Mouse (Mus musculus) splenic B cell, adult 2 months (primary cell): Measurements from ENCODE around the gene Ndufa7.
"Not testable (repeated sequence)": the region's sequence is repeated elsewhere in the genome, so short reads cannot be mapped to it uniquely, and the experiment has no call there.

Experiments used
- DNase-seq: peaks from one replicate; pipeline ENCODE4 v3.0.0-alpha.2; 2011; ENCODE audit warnings: low read depth, low spot score
- H3K27me3 ChIP-seq: 2 replicates; pipeline ENCODE4 v1.6.1; 2012; ENCODE audit warnings: mild to moderate bottlenecking, low read length, moderate library complexity, mixed read lengths; ENCODE audit not compliant: control insufficient read depth, poor library complexity, insufficient read depth, severe bottlenecking
- H3K36me3 ChIP-seq: 2 replicates; pipeline ENCODE4 v1.6.1; 2012; ENCODE audit warnings: mild to moderate bottlenecking, low read length, moderate library complexity, mixed read lengths; ENCODE audit not compliant: control insufficient read depth, poor library complexity, insufficient read depth, severe bottlenecking

Ndufa7 gene

GRCm38 (mm10) chr17:33823171-33823570, 1.2 kb upstream of the Ndufa7 start:
- not testable (repeated sequence) for H3K36me3 ChIP-seq, H3K27me3 ChIP-seq, DNase-seq

- not testable (repeated sequence) for H3K36me3 ChIP-seq, DNase-seq, H3K27me3 ChIP-seq
Measured at GRCm38 (mm10) chr17:33824997-33825330, 592 bp downstream of the Ndufa7 start.

- no peaks in the 10 kb centered on the region for H3K27me3 ChIP-seq
- DNase-seq = no peak
- peaks cover 12% of the 10 kb centered on the region for H3K36me3 ChIP-seq
Measured at GRCm38 (mm10) chr17:33825462-33825861, 1.1 kb downstream of the Ndufa7 start.

DNA sequence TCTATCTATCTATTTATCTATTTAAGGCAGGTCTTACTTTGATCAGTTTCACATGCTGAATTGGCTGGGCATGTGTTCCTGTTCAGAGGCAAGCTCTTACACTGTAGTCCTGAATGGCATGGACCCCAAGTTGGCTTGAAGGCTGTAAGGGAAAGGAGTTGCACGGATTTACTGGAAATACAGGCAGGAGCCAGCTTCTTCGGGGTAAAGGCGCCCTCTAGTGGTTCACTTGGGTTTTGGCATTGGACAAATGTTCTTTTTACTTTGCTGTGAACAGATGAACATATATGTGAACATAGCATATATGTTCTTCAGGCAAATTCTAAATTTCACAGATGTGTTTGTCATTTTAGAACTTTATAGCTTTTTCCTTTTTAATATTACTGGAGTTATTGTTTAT, 2.5 kb downstream of the Ndufa7 start:
- Histone ChIP-seq H3K36me3 (peaks cover 15% of the 10 kb centered on the region), H3K27me3 (no peaks in the 10 kb centered on the region)
- DNase-seq = peak; percentile 80

- H3K36me3 ChIP-seq = peaks cover 11% of the 10 kb centered on the region
- DNase-seq = no peak
- no peaks in the 10 kb centered on the region for H3K27me3 ChIP-seq
Measured at GRCm38 (mm10) chr17:33828892-33829291, 4.5 kb downstream of the Ndufa7 start.

GRCm38 (mm10) chr17:33829561-33829960, 5.2 kb downstream of the Ndufa7 start:
- DNase-seq = no peak
- H3K36me3 ChIP-seq = peaks cover 11% of the 10 kb centered on the region

DNA sequence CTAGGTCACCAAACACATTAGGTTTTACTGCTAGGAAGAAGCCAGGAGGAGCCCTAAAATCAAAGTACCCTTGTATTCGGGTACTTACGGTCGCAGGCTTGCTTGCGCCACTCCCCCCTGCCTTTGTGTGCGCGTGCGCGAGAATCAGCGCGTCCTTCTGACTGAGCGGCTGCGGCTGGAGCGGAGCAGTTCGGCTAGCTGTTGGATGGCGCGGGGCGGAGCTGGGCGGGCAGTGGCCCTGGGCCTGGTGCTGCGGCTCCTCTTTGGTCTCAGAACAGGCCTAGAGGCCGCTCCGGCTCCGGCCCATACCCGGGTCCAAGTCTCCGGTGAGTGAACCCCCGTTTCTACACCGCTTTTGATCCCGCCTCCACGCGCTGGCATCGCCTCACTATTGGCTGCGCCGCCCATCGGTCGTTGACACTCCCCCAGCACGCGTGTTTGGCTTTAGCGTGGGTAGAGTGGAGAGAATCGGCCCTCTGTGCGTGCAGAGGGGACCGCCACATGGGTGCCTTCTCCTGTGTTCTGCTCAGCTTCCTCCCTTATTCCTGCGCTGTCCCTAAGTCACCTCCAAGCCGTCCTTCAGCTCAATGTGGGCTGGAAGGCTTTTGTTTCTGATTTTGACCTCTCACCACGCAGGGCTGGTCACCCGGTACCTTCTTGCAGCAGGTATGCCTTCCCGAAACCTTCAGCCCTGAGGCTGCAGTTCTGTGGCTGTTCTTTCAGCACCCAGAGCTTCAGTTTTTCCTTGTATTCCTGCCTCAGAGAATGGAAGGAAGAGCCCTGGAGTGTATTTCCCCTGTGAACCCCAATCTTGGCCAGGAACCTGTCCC, 18.8 kb downstream of the Ndufa7 start, which contains the start of gene Cd320:
Gene Cd320 (plus strand): TSS at position 126 of the 830 bp plus-strand sequence.
- peak; percentile 95 for DNase-seq
- Histone ChIP-seq H3K27me3 (no peaks in the 10 kb centered on the region), H3K36me3 (no peaks in the 10 kb centered on the region)

More at GRCm38 (mm10) chr17:33829561-33829960, 5.2 kb downstream of the Ndufa7 start:
- H3K27me3 ChIP-seq = no peaks in the 10 kb centered on the region

DNA sequence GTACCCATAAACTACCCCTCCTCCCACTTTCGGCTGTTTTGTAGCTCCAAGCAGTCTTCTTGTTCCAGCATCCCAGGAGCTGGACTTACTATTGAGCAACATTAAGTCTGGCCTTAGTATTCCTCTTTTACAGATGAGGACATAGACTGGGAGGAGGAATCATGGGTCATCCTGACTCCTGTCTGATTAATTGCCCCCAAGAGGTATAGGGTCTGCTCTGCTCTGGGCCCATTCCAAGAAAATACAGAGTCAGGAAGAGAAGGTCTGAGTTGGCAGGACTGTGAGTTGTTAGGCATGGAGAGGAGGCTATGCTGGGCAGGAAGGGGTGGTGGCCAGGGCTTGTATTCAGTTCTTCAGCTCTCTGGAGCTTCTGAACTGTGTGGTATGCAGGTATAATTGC, 19.8 kb downstream of the Ndufa7 start:
- Histone ChIP-seq H3K27me3 (no peaks in the 10 kb centered on the region), H3K36me3 (no peaks in the 10 kb centered on the region)
- no peak for DNase-seq

- DNase-seq = no peak
- Histone ChIP-seq H3K27me3 (no peaks in the 10 kb centered on the region), H3K36me3 (no peaks in the 10 kb centered on the region)
Measured at GRCm38 (mm10) chr17:33848139-33848538, 23.8 kb downstream of the Ndufa7 start.

GRCm38 (mm10) chr17:33851331-33851730, 27.0 kb downstream of the Ndufa7 start:
- no peak for DNase-seq
- no peaks in the 10 kb centered on the region for H3K27me3 ChIP-seq

GRCm38 (mm10) chr17:33857816-33858215, 33.4 kb downstream of the Ndufa7 start:
- DNase-seq = no peak
- no peaks in the 10 kb centered on the region for H3K27me3 ChIP-seq
- H3K36me3 ChIP-seq = no peaks in the 10 kb centered on the region

More at GRCm38 (mm10) chr17:33851331-33851730, 27.0 kb downstream of the Ndufa7 start:
- H3K36me3 ChIP-seq = no peaks in the 10 kb centered on the region

- Histone ChIP-seq H3K36me3 (no peaks in the 10 kb centered on the region), H3K27me3 (no peaks in the 10 kb centered on the region)
- DNase-seq = peak; percentile 79
Measured at GRCm38 (mm10) chr17:33865330-33866030, 41.1 kb downstream of the Ndufa7 start.

DNA sequence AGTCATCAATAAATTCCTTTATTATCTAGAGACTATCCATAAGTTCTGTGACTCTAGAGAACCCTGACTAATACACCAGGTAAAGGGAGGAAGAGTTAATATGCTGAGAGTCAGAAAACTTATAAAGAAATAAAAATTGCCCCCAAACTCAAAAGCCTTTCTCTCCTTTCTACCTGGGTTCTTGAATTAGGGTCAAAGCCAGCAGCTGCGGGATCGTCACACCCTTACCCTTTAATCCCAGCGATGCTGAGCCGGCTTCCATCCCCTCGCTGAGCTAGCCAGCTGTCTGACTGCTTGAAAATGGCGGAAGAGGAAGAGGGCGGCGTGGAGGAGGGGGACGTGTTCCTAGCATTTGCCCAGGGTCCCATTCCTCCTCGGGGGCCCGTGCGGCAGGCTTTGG, 49.2 kb downstream of the Ndufa7 start, which contains the start of gene Gm7029:
Gene Gm7029 (plus strand): TSS at position 301 of the 400 bp plus-strand sequence.
- DNase-seq, H3K36me3 ChIP-seq, H3K27me3 ChIP-seq: not testable (repeated sequence)

DNA sequence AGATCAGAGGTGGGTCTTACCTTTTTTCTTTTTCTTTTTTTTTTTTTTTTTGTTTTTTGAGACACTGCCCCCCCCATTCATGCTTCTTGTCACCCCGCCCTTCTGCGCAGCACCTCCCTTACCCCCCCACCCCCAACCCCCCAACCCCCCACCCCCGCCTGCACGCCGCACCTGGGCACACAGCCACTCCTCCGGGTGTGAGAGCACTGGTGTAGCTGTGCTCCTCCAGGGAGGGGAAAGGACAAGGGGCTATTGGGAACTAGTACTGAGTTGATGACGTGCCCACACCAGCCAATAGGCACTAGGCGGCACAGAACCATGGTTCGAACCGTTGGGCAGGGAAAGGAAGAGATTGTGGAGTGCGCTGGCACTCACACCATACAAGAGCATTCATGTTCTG, 50.0 kb downstream of the Ndufa7 start:
- Histone ChIP-seq H3K36me3 (no peaks in the 10 kb centered on the region), H3K27me3 (no peaks in the 10 kb centered on the region)
- DNase-seq = no peak

DNA sequence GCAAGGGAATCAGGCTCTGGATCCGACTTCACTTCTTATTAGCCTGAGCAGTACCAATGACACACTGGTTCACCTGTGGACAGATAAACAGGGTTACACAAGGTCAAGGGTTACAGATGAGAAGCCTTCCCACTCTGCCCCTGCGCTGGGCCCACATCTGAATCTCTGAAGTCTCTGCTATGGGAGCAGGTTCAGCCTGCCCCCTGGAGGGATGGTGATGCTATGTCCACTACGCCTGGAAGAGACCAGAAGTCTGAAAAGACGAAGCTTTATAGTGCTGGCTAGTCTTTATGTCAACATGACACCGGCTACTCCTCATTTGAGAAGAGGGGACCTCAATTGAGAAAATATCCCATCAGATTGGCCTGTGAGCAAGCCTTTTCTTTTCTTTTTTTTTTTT, 51.4 kb downstream of the Ndufa7 start:
- H3K36me3 ChIP-seq = not testable (repeated sequence)

More for the DNA sequence above, 51.4 kb downstream of the Ndufa7 start:
- DNase-seq = peak; percentile 21
- H3K27me3 ChIP-seq = not testable (repeated sequence)
